Mouse (Mus musculus) heart, embryonic 16.5 days (tissue): ENCODE data around the gene Isca2. TPM values are rescaled to one million over a fixed set of nuclear protein-coding genes. Genes with fewer than 3 reads are reported as not detected.

Source experiments
- ATAC-seq: fragments of 200-750 bp; cut with Nextera tagmentation; replicated peaks from 2 replicates; pipeline ENCODE4 v1.8.0; 2017; ENCODE audit warnings: moderate number of reproducible peaks; ENCODE audit not compliant: insufficient read depth, low FRiP score; ENCODE audit errors: extremely low read depth
- H3K27ac ChIP-seq: fragments of 300-500 bp; sonication (generic); 2 replicates; pipeline ENCODE4 v1.5.1; 2014; ENCODE audit warnings: mild to moderate bottlenecking, low read length, control low read depth, moderate library complexity
- H3K27me3 ChIP-seq: fragments of 300-500 bp; sonication (generic); 2 replicates; pipeline ENCODE4 v1.6.1; 2014; ENCODE audit warnings: low read length, mixed read lengths; ENCODE audit not compliant: control insufficient read depth, insufficient read depth
- H3K36me3 ChIP-seq: fragments of 300-500 bp; sonication (generic); 2 replicates; pipeline ENCODE4 v1.6.1; 2014; ENCODE audit not compliant: control insufficient read depth, insufficient read depth
- H3K4me1 ChIP-seq: fragments of 300-500 bp; sonication (generic); 2 replicates; pipeline ENCODE4 v1.6.1; 2014; ENCODE audit warnings: low read length, mixed read lengths; ENCODE audit not compliant: control insufficient read depth, insufficient read depth
- H3K4me2 ChIP-seq: fragments of 300-500 bp; sonication (generic); 2 replicates; pipeline ENCODE4 v1.6.1; 2014; ENCODE audit warnings: low read depth, mild to moderate bottlenecking, control low read depth, low read length
- H3K4me3 ChIP-seq: fragments of 300-500 bp; sonication (generic); 2 replicates; pipeline ENCODE4 v1.5.1; 2014; ENCODE audit warnings: mild to moderate bottlenecking, control low read depth, low read length
- H3K9ac ChIP-seq: fragments of 300-500 bp; sonication (generic); 2 replicates; pipeline ENCODE4 v1.6.1; 2014; ENCODE audit warnings: low read length, control low read depth
- H3K9me3 ChIP-seq: fragments of 300-500 bp; sonication (generic); replicated peaks from 2 replicates; pipeline ENCODE4 v1.6.1; 2016; ENCODE audit warnings: low read length; ENCODE audit not compliant: control insufficient read depth
- WGBS: fragments of 180-500 bp; shearing (Covaris S2); extraction: QIAGEN DNeasy Blood & Tissue Kit; methylation state at CpG from one replicate; pipeline ENCODE4 v1.1.7; 2014; 5-methylcytosine and 5-hydroxymethylcytosine counted together
- polyA plus RNA-seq: library from polyadenylated mRNA; unstranded; fragments of >200 nt; fragmentation: Nextera tagmentation; extraction: Ambion mirVana; gene quantifications from 2 replicates; pipeline ENCODE4 v1.2.1, GENCODE M21; 2015

Gene Isca2
- polyA plus RNA-seq, 1 experiment from 2014 or later = 157 TPM

DNA sequence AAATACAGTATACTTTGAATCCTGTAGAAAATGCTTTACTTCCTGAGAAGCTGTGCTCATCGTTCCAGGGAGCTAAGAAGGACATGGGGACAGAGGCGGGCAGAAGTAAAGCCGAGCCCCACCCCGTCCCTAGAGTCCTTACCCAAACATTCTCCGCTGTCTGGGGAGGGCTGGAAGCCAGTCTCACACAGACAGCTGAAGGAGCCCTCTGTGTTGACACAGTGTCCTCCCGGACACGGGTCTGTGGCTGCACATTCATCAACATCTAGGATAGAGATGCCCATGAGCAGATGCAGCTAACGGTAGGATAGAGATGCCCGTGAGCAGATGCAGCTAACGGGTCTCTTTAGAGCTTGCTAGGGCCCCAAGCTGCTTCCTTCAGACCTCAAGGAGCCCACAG is 17.8 kb downstream of the Isca2 start:
- no peaks in the 10 kb centered on the region for H3K36me3 ChIP-seq
- ATAC-seq = no peak
- H3K9me3 ChIP-seq = no peaks in the 10 kb centered on the region
- 46% methylated on average over 10 of the region's 10 CpGs for WGBS
- H3K4me1 ChIP-seq = no peaks in the 10 kb centered on the region
- H3K9ac ChIP-seq = no peak overlapping the region
- H3K27me3 ChIP-seq = peaks cover 92% of the 10 kb centered on the region
- H3K27ac ChIP-seq = no peak overlapping the region
- no peak overlapping the region for H3K4me2 ChIP-seq
- H3K4me3 ChIP-seq = no peak overlapping the region

DNA sequence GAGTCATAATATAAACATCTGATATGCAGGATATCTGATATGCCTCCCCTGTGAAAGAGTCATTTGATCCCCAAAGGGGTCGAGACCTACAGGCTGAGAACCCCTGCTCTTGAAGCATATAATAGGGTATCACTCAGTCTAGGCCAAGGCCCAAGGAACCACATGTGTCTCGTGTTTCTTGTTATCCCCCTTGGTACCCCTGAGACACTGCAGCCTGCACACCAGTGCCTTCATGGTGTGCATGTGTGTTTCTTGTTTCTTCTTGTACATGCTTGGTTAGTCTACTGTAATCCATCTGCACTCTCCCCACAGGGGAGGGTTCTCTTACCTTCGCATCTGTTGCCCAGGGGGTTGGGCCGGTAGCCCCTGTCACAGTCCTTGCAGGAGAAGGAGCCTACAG is 19.6 kb downstream of the Isca2 start:
- Histone ChIP-seq H3K4me1 (no peaks in the 10 kb centered on the region), H3K27ac (no peak overlapping the region), H3K4me3 (no peak overlapping the region), H3K9ac (no peak overlapping the region), H3K27me3 (peaks cover 96% of the 10 kb centered on the region), H3K9me3 (no peaks in the 10 kb centered on the region), H3K4me2 (no peak overlapping the region), H3K36me3 (no peaks in the 10 kb centered on the region)
- no peak for ATAC-seq
- WGBS = 79% methylated on average over 4 of the region's 4 CpGs

DNA sequence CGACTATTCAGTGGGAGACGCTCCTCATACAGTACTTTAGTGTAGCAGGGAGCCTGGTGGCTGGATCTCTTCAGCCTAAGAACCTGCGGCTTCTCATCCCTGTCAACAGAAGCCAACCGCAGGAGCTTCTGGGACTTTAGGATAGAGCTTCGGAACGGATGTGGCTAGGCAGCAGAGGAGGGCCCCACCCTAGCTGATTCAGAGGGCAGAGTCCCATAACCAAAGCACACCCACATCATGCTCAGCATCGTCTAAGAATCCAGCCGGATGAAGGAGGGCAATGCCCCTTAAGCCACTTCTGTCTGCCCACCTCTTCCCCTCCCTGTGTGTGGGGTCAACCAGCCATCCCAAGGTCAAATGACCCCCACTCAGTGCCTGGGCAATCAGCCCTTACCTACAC is 21.6 kb downstream of the Isca2 start:
- H3K9me3 ChIP-seq = no peaks in the 10 kb centered on the region
- no peak overlapping the region for H3K4me3 ChIP-seq
- H3K36me3 ChIP-seq = no peaks in the 10 kb centered on the region
- ATAC-seq = no peak
- no peak overlapping the region for H3K9ac ChIP-seq
- no peak overlapping the region for H3K4me2 ChIP-seq
- no peak overlapping the region for H3K27ac ChIP-seq
- no peaks in the 10 kb centered on the region for H3K4me1 ChIP-seq
- peaks cover 97% of the 10 kb centered on the region for H3K27me3 ChIP-seq
- 80% methylated on average over 8 of the region's 8 CpGs for WGBS

DNA sequence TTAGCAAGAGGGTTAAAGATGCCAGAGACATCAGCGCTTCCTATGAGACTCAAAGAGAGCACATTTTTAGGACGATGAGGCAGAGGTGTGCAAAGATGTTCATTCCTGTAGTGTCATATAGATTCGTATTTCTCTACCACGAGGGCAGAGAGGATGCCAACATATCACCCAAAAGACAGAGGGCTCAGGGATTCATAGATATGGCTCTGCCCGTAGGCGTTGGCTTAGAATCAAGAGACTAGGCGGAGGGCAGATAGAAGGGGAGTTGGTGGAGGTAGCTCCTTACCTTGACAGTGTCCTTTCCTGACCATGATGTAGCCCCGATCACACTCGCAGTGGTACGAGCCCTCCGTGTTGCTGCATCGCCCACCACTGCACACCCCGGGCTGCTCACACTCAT is 26.0 kb downstream of the Isca2 start:
- Histone ChIP-seq H3K36me3 (no peaks in the 10 kb centered on the region), H3K4me2 (no peak overlapping the region), H3K4me1 (peaks cover 12% of the 10 kb centered on the region), H3K9me3 (no peaks in the 10 kb centered on the region), H3K9ac (no peak overlapping the region), H3K27ac (no peak overlapping the region), H3K27me3 (peaks cover 86% of the 10 kb centered on the region), H3K4me3 (no peak overlapping the region)
- 92% methylated on average over 13 of the region's 13 CpGs for WGBS
- ATAC-seq = no peak

DNA sequence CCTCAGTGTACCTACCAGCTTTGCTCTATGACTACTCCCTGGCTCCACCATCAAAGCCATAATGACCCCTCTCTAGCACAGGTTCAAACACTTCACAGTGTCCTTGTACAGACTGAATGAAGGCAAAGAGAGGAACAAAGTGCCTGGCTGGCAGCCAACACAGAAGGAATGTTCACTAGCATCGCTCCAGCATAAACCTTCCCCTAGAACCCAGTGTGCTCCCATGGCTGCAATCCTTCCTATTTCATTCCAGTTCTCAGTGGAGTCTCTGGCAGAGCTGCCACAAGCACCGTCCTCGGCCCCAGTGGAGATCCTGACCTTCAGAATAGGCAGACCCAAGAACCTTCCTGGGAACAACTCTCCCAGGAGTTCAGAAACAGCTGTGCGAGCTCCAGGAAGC is 27.4 kb downstream of the Isca2 start:
- no peak overlapping the region for H3K4me2 ChIP-seq
- H3K4me3 ChIP-seq = no peak overlapping the region
- WGBS = 24% methylated on average over 4 of the region's 4 CpGs
- no peak overlapping the region for H3K27ac ChIP-seq
- peaks cover 78% of the 10 kb centered on the region for H3K27me3 ChIP-seq
- no peaks in the 10 kb centered on the region for H3K9me3 ChIP-seq
- H3K36me3 ChIP-seq = no peaks in the 10 kb centered on the region
- ATAC-seq = peak; percentile 40; the same call in 1 of the 2 replicates
- peaks cover 14% of the 10 kb centered on the region for H3K4me1 ChIP-seq
- no peak overlapping the region for H3K9ac ChIP-seq

DNA sequence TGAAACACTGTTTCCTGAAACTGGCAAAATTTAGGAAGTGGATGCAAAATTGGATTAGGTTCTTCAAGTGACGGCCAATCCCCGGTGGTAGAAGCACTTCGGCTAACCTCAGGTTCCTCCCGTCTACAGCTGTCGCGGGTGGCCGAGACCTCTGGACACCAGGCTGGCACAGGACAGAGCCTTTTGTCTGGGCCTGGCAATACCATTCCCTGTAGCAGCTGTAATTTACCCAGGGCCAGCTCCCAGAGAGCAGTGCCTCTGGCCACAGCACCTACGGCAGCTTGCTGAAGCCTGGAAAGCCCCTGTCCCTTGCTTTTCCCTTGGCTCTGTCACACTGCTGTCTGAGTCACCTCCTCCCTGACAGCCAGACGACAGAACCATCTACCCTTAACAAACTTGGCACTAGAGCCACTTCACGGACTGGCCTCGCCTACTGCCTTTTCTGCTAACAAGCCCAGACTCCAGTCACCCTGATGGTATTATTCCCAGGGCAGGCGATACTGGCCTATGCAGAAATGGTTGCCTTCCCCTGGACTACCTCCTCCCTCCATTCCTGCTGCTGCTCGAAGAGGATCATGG is 28.6 kb downstream of the Isca2 start:
- no peak overlapping the region for H3K9ac ChIP-seq
- H3K4me2 ChIP-seq = no peak overlapping the region
- H3K4me3 ChIP-seq = no peak overlapping the region
- H3K27me3 ChIP-seq = peaks cover 75% of the 10 kb centered on the region
- WGBS = 68% methylated on average over 13 of the region's 13 CpGs
- no peaks in the 10 kb centered on the region for H3K36me3 ChIP-seq
- H3K9me3 ChIP-seq = no peaks in the 10 kb centered on the region
- peaks cover 19% of the 10 kb centered on the region for H3K4me1 ChIP-seq
- H3K27ac ChIP-seq = no peak overlapping the region
- no peak for ATAC-seq

DNA sequence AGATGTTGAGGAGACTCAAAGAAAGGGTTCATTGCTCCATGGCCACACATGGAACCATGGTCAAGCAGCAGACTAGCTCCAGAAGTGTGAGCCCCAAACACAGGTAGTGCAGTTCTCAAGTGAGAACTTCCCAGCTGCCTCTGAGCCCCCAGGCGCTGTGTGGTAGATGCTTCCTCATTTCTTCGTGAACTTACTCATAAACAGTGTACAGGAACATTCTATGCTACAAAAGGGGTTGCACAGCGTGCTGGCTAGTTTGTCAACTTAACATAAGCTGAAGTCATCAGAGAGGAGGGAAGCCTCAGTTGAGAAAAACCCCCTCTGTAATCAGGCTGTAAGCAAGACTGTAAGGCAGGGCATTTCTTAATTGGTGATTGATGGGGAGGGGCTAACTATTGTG is 29.6 kb downstream of the Isca2 start:
- Histone ChIP-seq H3K27ac (no peak overlapping the region), H3K9me3 (no peaks in the 10 kb centered on the region), H3K36me3 (no peaks in the 10 kb centered on the region), H3K27me3 (peaks cover 76% of the 10 kb centered on the region), H3K4me3 (no peak overlapping the region), H3K9ac (no peak overlapping the region), H3K4me1 (peaks cover 21% of the 10 kb centered on the region), H3K4me2 (no peak overlapping the region)
- ATAC-seq = no peak
- WGBS = 81% methylated on average over 3 of the region's 3 CpGs

DNA sequence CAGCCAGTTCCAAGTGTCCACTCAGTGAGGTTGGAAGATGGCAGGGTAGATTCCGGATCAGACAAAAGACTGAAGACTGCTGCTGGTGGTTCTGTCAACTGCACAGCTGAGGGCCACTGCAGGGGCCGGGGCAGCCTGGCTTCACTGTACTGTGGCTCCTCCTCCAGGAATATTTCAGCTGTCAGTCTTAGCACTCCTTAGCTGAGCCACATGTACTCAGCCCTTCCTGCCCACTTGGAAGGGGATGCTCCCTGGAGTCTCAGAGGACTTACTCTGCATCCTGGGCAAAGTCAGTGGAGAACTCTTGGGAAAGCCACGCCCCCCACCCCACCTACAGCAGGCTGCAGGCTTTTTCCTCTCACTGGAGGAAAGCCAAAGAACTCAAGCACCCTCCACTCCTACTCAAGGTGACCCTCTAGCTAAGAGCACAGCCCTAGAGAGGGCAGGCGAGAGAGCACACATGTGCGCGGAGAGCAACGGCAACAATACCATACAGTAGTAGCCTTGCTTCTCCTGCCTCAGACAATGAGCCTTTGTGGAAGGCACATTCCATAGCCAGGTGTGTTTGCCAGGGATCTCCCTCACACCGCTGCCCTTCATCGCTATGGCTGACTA is 32.3 kb downstream of the Isca2 start:
- peaks cover 16% of the 10 kb centered on the region for H3K4me1 ChIP-seq
- no peak overlapping the region for H3K4me3 ChIP-seq
- H3K27ac ChIP-seq = no peak overlapping the region
- H3K9ac ChIP-seq = no peak overlapping the region
- H3K4me2 ChIP-seq = no peak overlapping the region
- ATAC-seq = peak; percentile 66
- WGBS = 39% methylated on average over 9 of the region's 9 CpGs
- no peaks in the 10 kb centered on the region for H3K36me3 ChIP-seq
- H3K9me3 ChIP-seq = no peaks in the 10 kb centered on the region
- H3K27me3 ChIP-seq = peaks cover 76% of the 10 kb centered on the region

DNA sequence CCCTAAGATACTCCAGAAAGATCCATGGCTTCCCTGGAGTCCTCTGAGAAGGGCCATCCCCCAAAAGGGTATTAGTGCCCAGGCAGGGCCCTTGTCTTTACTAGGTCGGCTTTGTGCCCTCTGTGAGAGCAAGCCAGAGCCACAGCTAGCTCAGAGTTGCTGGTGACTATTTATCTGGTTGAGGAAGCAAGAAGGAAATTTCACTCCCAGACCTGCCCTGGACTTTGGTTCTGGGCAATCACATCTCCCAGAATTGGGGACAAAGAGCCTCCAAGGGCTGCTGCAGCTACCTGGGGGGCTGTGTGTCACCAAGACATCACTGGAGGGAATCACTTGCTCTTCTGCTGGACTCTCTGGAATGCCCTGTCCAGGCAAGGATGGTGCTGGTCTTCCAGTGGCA is 33.0 kb downstream of the Isca2 start:
- peaks cover 78% of the 10 kb centered on the region for H3K27me3 ChIP-seq
- H3K36me3 ChIP-seq = no peaks in the 10 kb centered on the region
- no peaks in the 10 kb centered on the region for H3K9me3 ChIP-seq
- no peak overlapping the region for H3K9ac ChIP-seq
- no peak overlapping the region for H3K27ac ChIP-seq
- no peak overlapping the region for H3K4me2 ChIP-seq
- no peak for ATAC-seq
- peaks cover 12% of the 10 kb centered on the region; the same call in 1 of the 2 replicates for H3K4me1 ChIP-seq
- H3K4me3 ChIP-seq = no peak overlapping the region
- WGBS = 56% methylated on average over 1 of the region's 1 CpGs
